Mouse (Mus musculus): ENCODE results near the gene Fshr. TPM values are rescaled to one million over a fixed set of nuclear protein-coding genes. Genes with fewer than 3 reads are reported as not detected.

Gene Fshr
- polyA plus RNA-seq, 1 experiment = not detected

- no peaks in the 10 kb centered on the region for H3K36me3 ChIP-seq (replicated peaks; ENCODE audit: low read length)
- H3K4me1 ChIP-seq = no peaks in the 10 kb centered on the region
- H3K9me3 ChIP-seq = no peaks in the 10 kb centered on the region
- no peaks in the 10 kb centered on the region for H3K27me3 ChIP-seq (replicated peaks)
- TF ChIP-seq FLI1 (IDR thresholded peaks at IDR 0.05; ENCODE audit: low read length) = no peak
- TF ChIP-seq GATA1 (IDR thresholded peaks at IDR 0.05; ENCODE audit: borderline replicate concordance, low read length) = no peak
- no peak overlapping the region for H3K4me3 ChIP-seq (replicated peaks)
Measured at GRCm38 (mm10) chr17:88999907-89000306, 200.6 kb downstream of the Fshr start.

- Histone ChIP-seq H3K36me3 (replicated peaks; ENCODE audit: low read length) (no peaks in the 10 kb centered on the region), H3K4me1 (no peaks in the 10 kb centered on the region), H3K9me3 (no peaks in the 10 kb centered on the region), H3K4me3 (replicated peaks) (no peak overlapping the region), H3K27me3 (replicated peaks) (no peaks in the 10 kb centered on the region)
- TF ChIP-seq GATA1 (IDR thresholded peaks at IDR 0.05; ENCODE audit: borderline replicate concordance, low read length) (no peak), FLI1 (IDR thresholded peaks at IDR 0.05; ENCODE audit: low read length) (no peak)
Measured at GRCm38 (mm10) chr17:88998243-88998642, 202.2 kb downstream of the Fshr start.

- Histone ChIP-seq H3K27me3 (replicated peaks) (no peaks in the 10 kb centered on the region), H3K9me3 (no peaks in the 10 kb centered on the region), H3K4me3 (replicated peaks) (no peak overlapping the region), H3K36me3 (replicated peaks; ENCODE audit: low read length) (no peaks in the 10 kb centered on the region), H3K4me1 (no peaks in the 10 kb centered on the region)
- TF ChIP-seq FLI1 (IDR thresholded peaks at IDR 0.05; ENCODE audit: low read length) (no peak), GATA1 (IDR thresholded peaks at IDR 0.05; ENCODE audit: borderline replicate concordance, low read length) (no peak)
Measured at GRCm38 (mm10) chr17:88991238-88991637, 209.2 kb downstream of the Fshr start.

DNA sequence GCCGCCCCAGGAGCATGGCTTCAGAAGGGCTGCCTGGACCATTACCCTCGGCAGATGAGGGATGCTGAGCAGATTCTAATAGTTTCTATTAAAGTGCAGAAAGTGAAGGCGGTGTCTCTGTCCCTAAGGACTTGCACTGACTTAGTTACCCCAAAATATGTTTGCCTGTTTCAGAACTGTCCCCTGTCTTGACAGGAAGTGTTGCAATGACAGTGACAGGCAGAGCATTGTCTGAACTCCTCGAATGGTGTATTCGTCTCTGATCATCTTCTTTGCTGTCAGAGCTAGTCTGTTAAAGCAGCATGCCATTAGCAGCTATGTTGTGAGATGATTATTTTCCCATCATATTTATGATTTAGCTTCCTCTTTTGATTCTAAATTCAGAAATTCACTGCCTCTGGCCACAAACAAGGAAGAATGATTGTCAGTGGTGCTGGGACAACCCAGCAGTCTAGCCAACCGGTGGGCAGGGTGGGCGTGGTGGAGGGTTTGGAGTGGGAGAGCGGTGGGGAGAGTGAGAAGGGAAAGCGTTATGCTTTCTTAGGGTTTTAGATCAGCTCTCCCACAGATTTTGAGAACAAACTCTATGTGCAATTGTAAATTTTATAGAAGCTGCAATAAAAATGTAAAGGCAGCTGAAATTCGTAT, 219.6 kb downstream of the Fshr start:
- Histone ChIP-seq H3K4me3 (replicated peaks) (no peak overlapping the region), H3K27me3 (replicated peaks) (no peaks in the 10 kb centered on the region), H3K9me3 (peaks cover 5% of the 10 kb centered on the region), H3K4me1 (no peaks in the 10 kb centered on the region), H3K36me3 (replicated peaks; ENCODE audit: low read length) (no peaks in the 10 kb centered on the region)
- TF ChIP-seq GATA1 (IDR thresholded peaks at IDR 0.05; ENCODE audit: borderline replicate concordance, low read length) = no peak
- TF ChIP-seq FLI1 (IDR thresholded peaks at IDR 0.05; ENCODE audit: low read length) = no peak

DNA sequence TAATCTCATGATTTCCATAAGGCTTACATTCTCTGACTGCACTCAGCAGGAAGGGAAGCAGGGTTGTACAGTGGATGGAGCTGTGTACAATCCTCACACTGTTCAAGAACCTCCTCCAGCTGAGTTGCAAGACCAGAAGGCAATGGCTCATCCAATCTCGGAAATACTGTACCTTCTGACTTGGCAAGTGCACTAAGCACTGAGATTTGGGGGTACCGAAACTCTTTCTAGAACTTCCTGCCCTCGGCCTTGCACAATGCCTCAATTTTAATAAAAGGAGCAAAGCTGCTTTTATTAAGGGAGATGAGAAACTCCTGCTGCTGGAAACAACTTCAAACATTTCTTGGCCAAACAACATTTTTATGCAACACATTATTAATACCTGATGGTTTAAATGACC, 225.9 kb downstream of the Fshr start:
- no peaks in the 10 kb centered on the region for H3K36me3 ChIP-seq (replicated peaks; ENCODE audit: low read length)
- no peaks in the 10 kb centered on the region for H3K9me3 ChIP-seq
- no peaks in the 10 kb centered on the region for H3K27me3 ChIP-seq (replicated peaks)
- no peaks in the 10 kb centered on the region for H3K4me1 ChIP-seq
- TF ChIP-seq GATA1 (IDR thresholded peaks at IDR 0.05; ENCODE audit: borderline replicate concordance, low read length) = no peak
- TF ChIP-seq FLI1 (IDR thresholded peaks at IDR 0.05; ENCODE audit: low read length) = no peak
- H3K4me3 ChIP-seq (replicated peaks) = no peak overlapping the region

- Histone ChIP-seq H3K9me3 (no peaks in the 10 kb centered on the region), H3K4me3 (replicated peaks) (no peak overlapping the region), H3K36me3 (replicated peaks; ENCODE audit: low read length) (no peaks in the 10 kb centered on the region), H3K4me1 (no peaks in the 10 kb centered on the region), H3K27me3 (replicated peaks) (no peaks in the 10 kb centered on the region)
- TF ChIP-seq FLI1 (IDR thresholded peaks at IDR 0.05; ENCODE audit: low read length) (no peak), GATA1 (IDR thresholded peaks at IDR 0.05; ENCODE audit: borderline replicate concordance, low read length) (no peak)
Measured at GRCm38 (mm10) chr17:88966028-88966427, 234.4 kb downstream of the Fshr start.

DNA sequence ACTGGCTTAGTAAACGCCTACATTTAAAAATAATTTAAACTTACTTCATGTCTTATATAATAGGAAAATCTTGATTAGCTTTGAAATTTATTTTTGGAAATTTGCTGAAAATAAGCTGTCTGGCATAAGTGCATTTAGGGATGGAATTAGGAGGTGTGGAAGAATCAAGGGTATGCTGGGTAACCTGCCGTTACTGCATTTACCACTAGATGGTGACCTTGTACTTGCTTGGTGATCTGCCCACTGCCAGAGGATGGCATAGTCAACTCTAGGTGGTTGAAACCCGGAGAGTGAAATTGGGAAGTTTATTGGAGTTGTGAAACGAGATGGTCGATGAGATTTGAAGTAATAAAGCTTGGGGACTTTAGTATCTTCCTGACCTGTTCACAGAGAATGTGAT, 246.5 kb downstream of the Fshr start:
- H3K36me3 ChIP-seq (replicated peaks; ENCODE audit: low read length) = no peaks in the 10 kb centered on the region
- no peaks in the 10 kb centered on the region for H3K27me3 ChIP-seq (replicated peaks)

GRCm38 (mm10) chr17:88938153-88938681, 262.3 kb downstream of the Fshr start:
- H3K4me1 ChIP-seq = no peaks in the 10 kb centered on the region
- no peak overlapping the region for H3K4me3 ChIP-seq (replicated peaks)
- no peak for TF ChIP-seq FLI1 (IDR thresholded peaks at IDR 0.05; ENCODE audit: low read length)
- TF ChIP-seq GATA1 (IDR thresholded peaks at IDR 0.05; ENCODE audit: borderline replicate concordance, low read length) = no peak
- no peaks in the 10 kb centered on the region for H3K27me3 ChIP-seq (replicated peaks)
- no peaks in the 10 kb centered on the region for H3K36me3 ChIP-seq (replicated peaks; ENCODE audit: low read length)
- no peaks in the 10 kb centered on the region for H3K9me3 ChIP-seq

More for the DNA sequence above, 246.5 kb downstream of the Fshr start:
- Histone ChIP-seq H3K9me3 (no peaks in the 10 kb centered on the region), H3K4me3 (replicated peaks) (no peak overlapping the region), H3K4me1 (no peaks in the 10 kb centered on the region)
- TF ChIP-seq FLI1 (IDR thresholded peaks at IDR 0.05; ENCODE audit: low read length) = no peak
- no peak for TF ChIP-seq GATA1 (IDR thresholded peaks at IDR 0.05; ENCODE audit: borderline replicate concordance, low read length)

GRCm38 (mm10) chr17:88937341-88938152, 262.9 kb downstream of the Fshr start:
- no peaks in the 10 kb centered on the region for H3K4me1 ChIP-seq
- no peaks in the 10 kb centered on the region for H3K9me3 ChIP-seq
- no peaks in the 10 kb centered on the region for H3K36me3 ChIP-seq (replicated peaks; ENCODE audit: low read length)
- H3K27me3 ChIP-seq (replicated peaks) = no peaks in the 10 kb centered on the region
- TF ChIP-seq FLI1 (IDR thresholded peaks at IDR 0.05; ENCODE audit: low read length) (no peak), GATA1 (IDR thresholded peaks at IDR 0.05; ENCODE audit: borderline replicate concordance, low read length) (no peak)
- H3K4me3 ChIP-seq (replicated peaks) = no peak overlapping the region

- Histone ChIP-seq H3K36me3 (replicated peaks; ENCODE audit: low read length) (no peaks in the 10 kb centered on the region), H3K9me3 (no peaks in the 10 kb centered on the region), H3K4me3 (replicated peaks) (no peak overlapping the region), H3K4me1 (no peaks in the 10 kb centered on the region), H3K27me3 (replicated peaks) (no peaks in the 10 kb centered on the region)
- TF ChIP-seq FLI1 (IDR thresholded peaks at IDR 0.05; ENCODE audit: low read length) (no peak), GATA1 (IDR thresholded peaks at IDR 0.05; ENCODE audit: borderline replicate concordance, low read length) (no peak)
Measured at GRCm38 (mm10) chr17:88936941-88937340, 263.5 kb downstream of the Fshr start.

All from megakaryocyte, embryonic 14.5 days (primary cell).